Mouse (Mus musculus): Measurements from ENCODE around the gene Apoe.

Gene Apoe

GRCm38 (mm10) chr7:19715239-19716054, 16.5 kb upstream of the Apoe start, which contains the start of gene Tomm40:
Tomm40 (minus strand) TSS chr7:19715438.
- DNase-seq = peak; percentile 99

GRCm38 (mm10) chr7:19714836-19715235, 15.8 kb upstream of the Apoe start:
- peak in 1 of 2 experiments; percentile 67 for DNase-seq

GRCm38 (mm10) chr7:19713598-19713997, 14.6 kb upstream of the Apoe start:
- no peak for DNase-seq

GRCm38 (mm10) chr7:19713196-19713595, 14.2 kb upstream of the Apoe start:
- DNase-seq = peak; percentile 54 to 66

- peak in 1 of 2 experiments; percentile 49 for DNase-seq
Measured at GRCm38 (mm10) chr7:19712414-19712813, 13.4 kb upstream of the Apoe start.

- DNase-seq = no peak
Measured at GRCm38 (mm10) chr7:19710650-19711049, 11.7 kb upstream of the Apoe start.

GRCm38 (mm10) chr7:19705271-19705670, 6.3 kb upstream of the Apoe start:
- DNase-seq = no peak

- no peak for DNase-seq
Measured at GRCm38 (mm10) chr7:19704475-19704874, 5.5 kb upstream of the Apoe start.

GRCm38 (mm10) chr7:19702859-19703555, 4.0 kb upstream of the Apoe start:
- DNase-seq = no peak

- DNase-seq = peak; percentile 74 to 76
Measured at GRCm38 (mm10) chr7:19701069-19701761, 2.2 kb upstream of the Apoe start.

GRCm38 (mm10) chr7:19700299-19701068, 1.5 kb upstream of the Apoe start:
- no peak for DNase-seq

- no peak for DNase-seq
Measured at GRCm38 (mm10) chr7:19699827-19700148, 800 bp upstream of the Apoe start.

GRCm38 (mm10) chr7:19697949-19698906, 760 bp downstream of the Apoe start:
- DNase-seq = peak; percentile 53 to 54

- no peak for DNase-seq
Measured at GRCm38 (mm10) chr7:19696336-19696873, 2.6 kb downstream of the Apoe start.

- no peak for DNase-seq
Measured at GRCm38 (mm10) chr7:19695881-19696280, 3.1 kb downstream of the Apoe start.

GRCm38 (mm10) chr7:19695213-19695594, 3.8 kb downstream of the Apoe start:
- DNase-seq = no peak

- no peak for DNase-seq
Measured at GRCm38 (mm10) chr7:19694336-19695212, 4.4 kb downstream of the Apoe start.

- peak; percentile 74 to 79 for DNase-seq
Measured at GRCm38 (mm10) chr7:19693421-19693820, 5.6 kb downstream of the Apoe start.

- DNase-seq = no peak
Measured at GRCm38 (mm10) chr7:19691873-19692865, 6.8 kb downstream of the Apoe start, which contains the start of gene Apoc1. Apoc1 (minus strand) TSS chr7:19692660.
